Mouse (Mus musculus) cerebellum, adult 2 months (tissue): ENCODE measurements around the gene Cd6.

Experiments used
- CTCF ChIP-seq: fragments of 200-500 bp; IDR thresholded peaks from 2 replicates; pipeline ENCODE4 v1.5.1; 2011; ENCODE audit warnings: low read depth, mild to moderate bottlenecking, control low read depth, low read length, moderate library complexity, borderline replicate concordance; ENCODE audit not compliant: insufficient read depth
- POLR2A ChIP-seq: fragments of 200-500 bp; IDR thresholded peaks from 2 replicates; pipeline ENCODE4 v1.6.1; 2011; ENCODE audit warnings: low read length, control low read depth, borderline replicate concordance; ENCODE audit not compliant: insufficient read depth

DNA sequence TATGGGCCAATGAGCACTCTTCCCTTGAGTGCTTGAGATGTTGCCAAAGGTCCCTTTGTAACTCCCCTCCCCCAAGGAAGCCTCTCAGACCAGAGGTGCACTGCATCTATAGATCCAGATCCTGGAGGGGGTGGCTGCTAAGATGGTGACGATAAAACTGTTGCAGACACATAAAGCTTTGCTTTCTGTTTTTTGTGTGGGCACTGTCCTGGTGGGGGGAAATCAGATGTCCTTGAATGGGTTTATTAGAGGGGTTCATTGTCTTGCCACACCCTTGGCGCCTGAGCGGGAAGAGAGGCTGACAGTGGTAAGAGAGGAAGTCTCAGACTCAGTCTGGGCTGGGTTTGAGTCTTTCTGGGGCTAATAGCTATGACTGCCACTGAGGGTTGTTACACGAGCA lies 46.7 kb downstream of the Cd6 start:
- no peak for TF ChIP-seq CTCF
- TF ChIP-seq POLR2A: no peak
